Mouse (Mus musculus) forebrain, embryonic 16.5 days (tissue): Measurements from ENCODE around the gene Peli2. TPM values are rescaled to one million over a fixed set of nuclear protein-coding genes. Genes with fewer than 3 reads are reported as not detected.

ENCODE experiments used
- ATAC-seq: fragments of 200-750 bp; cut with Nextera tagmentation; 2 replicates; pipeline ENCODE4 v1.8.0; 2017; ENCODE audit warnings: mild to moderate bottlenecking, moderate library complexity
- H3K27ac ChIP-seq: fragments of 300-500 bp; sonication (generic); 2 replicates; pipeline ENCODE4 v1.5.1; 2014; ENCODE audit warnings: low read length, control low read depth
- H3K27me3 ChIP-seq: fragments of 300-500 bp; sonication (generic); replicated peaks from 2 replicates; pipeline ENCODE4 v1.6.1; 2014; ENCODE audit warnings: low read length; ENCODE audit not compliant: control insufficient read depth, insufficient read depth
- H3K36me3 ChIP-seq: fragments of 300-500 bp; sonication (generic); 2 replicates; pipeline ENCODE4 v1.6.1; 2014; ENCODE audit not compliant: control insufficient read depth, insufficient read depth
- H3K4me1 ChIP-seq: fragments of 300-500 bp; sonication (generic); replicated peaks from 2 replicates; pipeline ENCODE4 v1.6.1; 2014; ENCODE audit warnings: low read length; ENCODE audit not compliant: control insufficient read depth, insufficient read depth
- H3K4me2 ChIP-seq: fragments of 300-500 bp; sonication (generic); 2 replicates; pipeline ENCODE4 v1.6.1; 2014; ENCODE audit warnings: mild to moderate bottlenecking, low read length, control low read depth
- H3K4me3 ChIP-seq: fragments of 300-500 bp; sonication (generic); replicated peaks from 2 replicates; pipeline ENCODE4 v1.5.1; 2014; ENCODE audit warnings: mild to moderate bottlenecking, low read length, control low read depth
- H3K9ac ChIP-seq: fragments of 300-500 bp; sonication (generic); replicated peaks from 2 replicates; pipeline ENCODE4 v1.6.1; 2014; ENCODE audit warnings: low read depth, low read length, control low read depth
- H3K9me3 ChIP-seq: fragments of 300-500 bp; sonication (generic); 2 replicates; pipeline ENCODE4 v1.6.1; 2016; ENCODE audit warnings: low read length; ENCODE audit not compliant: control insufficient read depth
- WGBS: fragments of 180-500 bp; shearing (Covaris S2); extraction: QIAGEN DNeasy Blood & Tissue Kit; methylation state at CpG from one replicate; pipeline ENCODE4 v1.1.7; 2014; 5-methylcytosine and 5-hydroxymethylcytosine counted together
- polyA plus RNA-seq: library from polyadenylated mRNA; unstranded; fragments of >200 nt; fragmentation: Nextera tagmentation; extraction: Ambion mirVana; gene quantifications from 2 replicates; pipeline ENCODE4 v1.2.1, GENCODE M21; 2015

Peli2 gene
- polyA plus RNA-seq, 1 experiment from 2014 or later = 10.5 TPM

DNA sequence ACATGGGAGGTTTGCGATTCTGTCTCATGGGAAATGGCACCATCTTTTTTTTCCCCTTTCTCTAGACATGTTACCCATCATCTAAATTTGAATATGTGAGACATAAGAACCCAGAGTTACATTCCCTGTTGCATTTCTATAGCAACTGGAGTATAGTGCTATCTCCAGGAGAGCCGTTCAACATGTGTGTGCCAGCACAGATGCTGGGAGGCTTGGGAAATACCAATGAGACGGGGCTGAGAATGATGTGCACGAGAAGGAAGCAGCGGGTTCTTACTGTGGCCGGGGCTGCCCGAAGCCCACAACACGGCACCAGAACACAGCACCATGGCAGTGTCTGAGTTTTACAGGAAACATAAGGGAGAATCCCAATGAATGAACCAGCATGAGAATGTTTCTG is 29.5 kb upstream of the Peli2 start:
- Histone ChIP-seq H3K9me3 (no peaks in the 10 kb centered on the region), H3K27me3 (no peaks in the 10 kb centered on the region), H3K4me3 (no peak overlapping the region), H3K9ac (no peak overlapping the region), H3K36me3 (no peaks in the 10 kb centered on the region), H3K4me1 (peaks cover 5% of the 10 kb centered on the region), H3K27ac (no peak overlapping the region), H3K4me2 (no peak overlapping the region)
- no peak for ATAC-seq
- 87% methylated on average over 8 of the region's 8 CpGs for WGBS

- Histone ChIP-seq H3K27ac (no peak overlapping the region), H3K36me3 (no peaks in the 10 kb centered on the region), H3K9ac (no peak overlapping the region), H3K4me3 (no peak overlapping the region), H3K4me1 (peaks cover 7% of the 10 kb centered on the region; the same call in 1 of the 2 replicates), H3K4me2 (no peak overlapping the region), H3K27me3 (no peaks in the 10 kb centered on the region), H3K9me3 (no peaks in the 10 kb centered on the region)
- 59% methylated on average over 6 of the region's 6 CpGs for WGBS
- no peak for ATAC-seq
These were observed 22.4 kb upstream of the Peli2 start for GRCm38 (mm10) chr14:48098253-48098652.

DNA sequence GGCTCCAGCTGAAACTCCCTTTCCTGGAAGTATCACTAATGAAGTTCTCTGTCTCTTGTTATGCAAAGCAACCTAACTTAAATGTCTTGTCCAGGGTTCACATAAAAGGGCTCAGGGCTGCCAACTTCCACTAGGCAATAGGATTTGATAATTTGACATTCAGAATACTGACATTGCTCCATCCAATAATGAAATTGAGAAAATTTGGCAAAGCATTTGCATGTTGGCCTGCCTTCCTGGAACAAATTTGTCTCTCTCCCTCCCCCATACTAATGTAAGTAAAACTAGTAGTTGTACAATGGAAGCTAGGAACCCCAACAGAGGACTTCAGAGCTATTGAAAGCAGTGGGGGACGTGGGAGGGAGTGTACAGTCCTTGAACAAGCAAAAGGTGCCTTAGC is 21.3 kb upstream of the Peli2 start:
- 15% methylated on average over 1 of the region's 1 CpGs for WGBS
- no peaks in the 10 kb centered on the region for H3K27me3 ChIP-seq
- H3K36me3 ChIP-seq = no peaks in the 10 kb centered on the region
- H3K4me2 ChIP-seq = no peak overlapping the region
- no peaks in the 10 kb centered on the region for H3K9me3 ChIP-seq
- peaks cover 7% of the 10 kb centered on the region; the same call in 1 of the 2 replicates for H3K4me1 ChIP-seq
- H3K27ac ChIP-seq = no peak overlapping the region
- ATAC-seq = no peak
- no peak overlapping the region for H3K4me3 ChIP-seq
- no peak overlapping the region for H3K9ac ChIP-seq

- H3K27ac ChIP-seq = no peak overlapping the region
- H3K9me3 ChIP-seq = peaks cover 2% of the 10 kb centered on the region; the same call in 1 of the 2 replicates
- H3K4me2 ChIP-seq = no peak overlapping the region
- H3K9ac ChIP-seq = no peak overlapping the region
- ATAC-seq = no peak
- no peaks in the 10 kb centered on the region for H3K27me3 ChIP-seq
- H3K4me3 ChIP-seq = no peak overlapping the region
- H3K36me3 ChIP-seq = no peaks in the 10 kb centered on the region
- WGBS = 90% methylated on average over 7 of the region's 7 CpGs
- no peaks in the 10 kb centered on the region for H3K4me1 ChIP-seq
These were observed 14.2 kb upstream of the Peli2 start for GRCm38 (mm10) chr14:48106453-48106852.

GRCm38 (mm10) chr14:48117986-48118385 is 2.6 kb upstream of the Peli2 start:
- Histone ChIP-seq H3K4me2 (no peak overlapping the region), H3K27me3 (no peaks in the 10 kb centered on the region), H3K9ac (no peak overlapping the region), H3K36me3 (no peaks in the 10 kb centered on the region), H3K27ac (no peak overlapping the region), H3K9me3 (no peaks in the 10 kb centered on the region), H3K4me3 (no peak overlapping the region), H3K4me1 (peaks cover 30% of the 10 kb centered on the region)
- ATAC-seq = no peak
- 62% methylated on average over 5 of the region's 5 CpGs for WGBS

- H3K9ac ChIP-seq = no peak overlapping the region
- 3% methylated on average over 9 of the region's 9 CpGs for WGBS
- 0 out of 2 replicates have a peak overlapping the region, but pooled peaks have one; percentile 3 for H3K4me3 ChIP-seq
- H3K4me1 ChIP-seq = peaks cover 35% of the 10 kb centered on the region
- peak overlapping the region; percentile 46 for H3K4me2 ChIP-seq
- peak; percentile 73 for ATAC-seq
- no peaks in the 10 kb centered on the region for H3K36me3 ChIP-seq
- no peaks in the 10 kb centered on the region for H3K27me3 ChIP-seq
- no peaks in the 10 kb centered on the region for H3K9me3 ChIP-seq
- peak overlapping the region; percentile 56 for H3K27ac ChIP-seq
These were observed 1.5 kb upstream of the Peli2 start for GRCm38 (mm10) chr14:48119012-48119647.

- H3K36me3 ChIP-seq = no peaks in the 10 kb centered on the region
- H3K4me2 ChIP-seq = peak overlapping the region; percentile 92
- H3K9ac ChIP-seq = no peak overlapping the region
- H3K4me1 ChIP-seq = peaks cover 39% of the 10 kb centered on the region
- H3K27ac ChIP-seq = no peak overlapping the region
- WGBS = under 1% methylated on average over 17 of the region's 17 CpGs
- ATAC-seq = peak; percentile 42
- no peaks in the 10 kb centered on the region for H3K9me3 ChIP-seq
- H3K4me3 ChIP-seq = peak overlapping the region; percentile 33
- no peaks in the 10 kb centered on the region for H3K27me3 ChIP-seq
These were observed 864 bp upstream of the Peli2 start for GRCm38 (mm10) chr14:48119648-48120270.

- Histone ChIP-seq H3K27ac (peak overlapping the region; percentile 39), H3K9ac (peak overlapping the region; percentile 90), H3K9me3 (no peaks in the 10 kb centered on the region), H3K4me1 (peaks cover 44% of the 10 kb centered on the region), H3K27me3 (no peaks in the 10 kb centered on the region), H3K4me3 (peak overlapping the region; percentile 82), H3K36me3 (no peaks in the 10 kb centered on the region), H3K4me2 (peak overlapping the region; percentile 92)
- 0% methylated on average over 8 of the region's 10 CpGs for WGBS
- no peak for ATAC-seq
These were observed 226 bp upstream of the Peli2 start for GRCm38 (mm10) chr14:48120443-48120751.

DNA sequence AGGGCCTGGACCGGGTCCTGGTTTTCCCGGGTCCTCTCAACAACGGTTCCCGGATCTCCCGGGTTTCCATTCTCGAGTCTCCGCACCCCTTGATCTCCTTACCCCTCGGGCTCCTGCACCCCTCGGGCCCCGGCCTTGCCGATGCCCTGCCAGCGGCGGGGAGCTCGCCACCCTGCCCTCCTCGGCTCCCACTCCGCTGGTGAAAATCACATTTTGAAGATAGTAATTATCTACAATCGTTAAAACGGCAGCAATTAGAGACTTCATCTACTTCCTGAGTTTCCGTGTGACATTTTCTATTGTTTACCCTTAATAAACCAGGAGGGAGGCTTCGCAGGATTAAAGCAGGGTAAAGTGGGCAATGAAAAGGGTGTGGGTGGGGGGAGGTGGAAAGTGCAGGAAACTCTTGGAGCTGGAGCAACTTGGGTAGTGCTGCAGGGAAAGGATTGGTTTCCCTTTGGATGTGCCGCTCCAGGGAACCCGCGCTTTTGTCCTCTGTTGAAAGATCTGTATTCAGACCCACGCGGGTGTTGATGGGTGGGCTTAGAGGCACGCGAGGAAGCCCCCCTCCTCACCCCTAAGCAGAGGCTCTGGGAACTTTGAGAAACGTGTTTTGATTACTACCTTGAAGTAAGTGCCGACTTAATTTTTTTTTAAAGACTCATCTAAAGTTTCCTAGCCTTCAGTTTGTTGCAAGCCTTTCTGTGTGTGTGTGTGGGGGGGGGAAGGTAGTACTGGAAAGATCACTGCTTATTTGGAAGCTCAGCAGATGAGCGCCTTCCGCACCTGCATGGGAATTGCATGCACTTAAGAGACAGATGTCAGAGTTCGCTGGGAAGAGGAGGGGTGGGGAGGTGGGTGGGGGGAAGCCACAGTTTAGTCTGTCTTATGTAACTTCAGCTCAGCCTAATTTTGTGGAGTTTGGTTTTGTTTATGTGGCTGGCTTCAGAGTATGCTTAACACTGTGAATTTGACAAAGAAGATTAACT is 1.2 kb downstream of the Peli2 start:
- ATAC-seq = peak; percentile 6
- H3K27me3 ChIP-seq = no peaks in the 10 kb centered on the region
- no peaks in the 10 kb centered on the region for H3K36me3 ChIP-seq
- WGBS = 0% methylated on average over 32 of the region's 32 CpGs
- peak overlapping the region; percentile 82 for H3K4me3 ChIP-seq
- peak overlapping the region; percentile 90 for H3K9ac ChIP-seq
- peak overlapping the region; percentile 81 for H3K27ac ChIP-seq
- no peaks in the 10 kb centered on the region for H3K9me3 ChIP-seq
- H3K4me1 ChIP-seq = peaks cover 44% of the 10 kb centered on the region
- peak overlapping the region; percentile 92 for H3K4me2 ChIP-seq
